Mouse (Mus musculus) CD4-positive, CD25-positive, alpha-beta regulatory T cell, adult 4 months (primary cell): ENCODE measurements around the gene Psd. TPM values are rescaled to one million over a fixed set of nuclear protein-coding genes. Genes with fewer than 3 reads are reported as not detected.
A peak's percentile ranks its signal among the peaks of the same experiment; 100 is the strongest.

ENCODE experiments used
- ATAC-seq: one replicate; pipeline ENCODE4 v1.8.0; 2017
- polyA plus RNA-seq, 2 experiments: library from polyadenylated mRNA; unstranded; fragments of 100-300 nt; shearing (Covaris generic); gene quantifications; one replicate each; pipeline ENCODE4 v1.2.1; 2017

The Psd gene
- polyA plus RNA-seq, 2 experiments from 2014 or later, result 3.8 to 6.5 TPM

GRCm38 (mm10) chr19:46305432-46306267 lies 21.3 kb downstream of the Psd start:
- ATAC-seq, result peak; percentile 62

- ATAC-seq, result peak; percentile 42
Measured at GRCm38 (mm10) chr19:46304908-46305333, 22.0 kb downstream of the Psd start.

- ATAC-seq, result peak; percentile 76
Measured at GRCm38 (mm10) chr19:46304216-46304841, 22.6 kb downstream of the Psd start, which contains the start of gene Nfkb2. Gene Nfkb2 (plus strand): TSS chr19:46304320.

- ATAC-seq, result no peak
Measured at GRCm38 (mm10) chr19:46303251-46304215, 23.4 kb downstream of the Psd start.

GRCm38 (mm10) chr19:46302551-46302950 lies 24.4 kb downstream of the Psd start:
- ATAC-seq, result no peak

GRCm38 (mm10) chr19:46300294-46301045 lies 26.5 kb downstream of the Psd start:
- no peak for ATAC-seq

- ATAC-seq, result no peak
Measured at GRCm38 (mm10) chr19:46296938-46297337, 30.0 kb downstream of the Psd start.

GRCm38 (mm10) chr19:46290535-46291105 lies 36.3 kb downstream of the Psd start:
- ATAC-seq, result no peak

GRCm38 (mm10) chr19:46287566-46287965 lies 39.4 kb downstream of the Psd start:
- ATAC-seq, result no peak

- ATAC-seq, result no peak
Measured at GRCm38 (mm10) chr19:46286926-46287325, 40.0 kb downstream of the Psd start.

GRCm38 (mm10) chr19:46286047-46286446 lies 40.9 kb downstream of the Psd start:
- no peak for ATAC-seq

GRCm38 (mm10) chr19:46285631-46286030 lies 41.3 kb downstream of the Psd start:
- ATAC-seq, result no peak

GRCm38 (mm10) chr19:46284686-46285085 lies 42.3 kb downstream of the Psd start:
- ATAC-seq, result no peak

- no peak for ATAC-seq
Measured at GRCm38 (mm10) chr19:46282081-46282849, 44.7 kb downstream of the Psd start.

- ATAC-seq, result no peak
Measured at GRCm38 (mm10) chr19:46275307-46275706, 51.6 kb downstream of the Psd start.

- ATAC-seq, result no peak
Measured at GRCm38 (mm10) chr19:46264762-46265161, 62.2 kb downstream of the Psd start.
